Mouse (Mus musculus) stomach, embryonic 14.5 days (tissue): ENCODE data around the gene Tmem129. TPM values are rescaled to one million over a fixed set of nuclear protein-coding genes. Genes with fewer than 3 reads are reported as not detected.

Experiments
- ATAC-seq: fragments of 200-750 bp; cut with Nextera tagmentation; 2 replicates; pipeline ENCODE4 v1.8.0; 2017; ENCODE audit warnings: low read depth, moderate TSS enrichment; ENCODE audit not compliant: insufficient number of reproducible peaks, insufficient read depth, low FRiP score
- H3K27ac ChIP-seq: fragments of 300-500 bp; sonication (generic); 2 replicates; pipeline ENCODE4 v1.5.1; 2014; ENCODE audit warnings: mild to moderate bottlenecking, low read length, moderate library complexity, mixed read lengths
- H3K27me3 ChIP-seq: fragments of 300-500 bp; sonication (generic); 2 replicates; pipeline ENCODE4 v1.6.1; 2014; ENCODE audit warnings: low read length, control low read depth, mixed read lengths; ENCODE audit not compliant: control insufficient read depth, insufficient read depth
- H3K36me3 ChIP-seq: fragments of 300-500 bp; sonication (generic); 2 replicates; pipeline ENCODE4 v1.6.1; 2014; ENCODE audit warnings: mild to moderate bottlenecking, control low read depth, low read length, moderate library complexity, mixed read lengths; ENCODE audit not compliant: control insufficient read depth, insufficient read depth
- H3K4me1 ChIP-seq: fragments of 300-500 bp; sonication (generic); 2 replicates; pipeline ENCODE4 v1.6.1; 2014; ENCODE audit warnings: low read length, control low read depth, mixed read lengths; ENCODE audit not compliant: control insufficient read depth, insufficient read depth
- H3K4me2 ChIP-seq: fragments of 300-500 bp; sonication (generic); replicated peaks from 2 replicates; pipeline ENCODE4 v1.6.1; 2014; ENCODE audit warnings: low read depth, low read length, control low read depth
- H3K4me3 ChIP-seq: fragments of 300-500 bp; sonication (generic); 2 replicates; pipeline ENCODE4 v1.5.1; 2014; ENCODE audit warnings: low read depth, low read length, control low read depth
- H3K9ac ChIP-seq: fragments of 300-500 bp; sonication (generic); replicated peaks from 2 replicates; pipeline ENCODE4 v1.6.1; 2014; ENCODE audit warnings: low read depth, mild to moderate bottlenecking, control low read depth, low read length, moderate library complexity, mixed read lengths
- H3K9me3 ChIP-seq: fragments of 300-500 bp; sonication (generic); 2 replicates; pipeline ENCODE4 v1.6.1; 2016; ENCODE audit warnings: low read depth, low read length, control low read depth; ENCODE audit not compliant: control insufficient read depth
- WGBS: fragments of 180-500 bp; shearing (Covaris S2); extraction: QIAGEN DNeasy Blood & Tissue Kit; methylation state at CpG from one replicate; pipeline ENCODE4 v1.1.7; 2014; 5-methylcytosine and 5-hydroxymethylcytosine counted together
- polyA plus RNA-seq: library from polyadenylated mRNA; unstranded; fragments of >200 nt; fragmentation: Nextera tagmentation; extraction: Ambion mirVana; gene quantifications from 2 replicates; pipeline ENCODE4 v1.2.1, GENCODE M21; 2014

The Tmem129 gene
- polyA plus RNA-seq, 1 experiment from 2014 or later = 39.8 TPM

DNA sequence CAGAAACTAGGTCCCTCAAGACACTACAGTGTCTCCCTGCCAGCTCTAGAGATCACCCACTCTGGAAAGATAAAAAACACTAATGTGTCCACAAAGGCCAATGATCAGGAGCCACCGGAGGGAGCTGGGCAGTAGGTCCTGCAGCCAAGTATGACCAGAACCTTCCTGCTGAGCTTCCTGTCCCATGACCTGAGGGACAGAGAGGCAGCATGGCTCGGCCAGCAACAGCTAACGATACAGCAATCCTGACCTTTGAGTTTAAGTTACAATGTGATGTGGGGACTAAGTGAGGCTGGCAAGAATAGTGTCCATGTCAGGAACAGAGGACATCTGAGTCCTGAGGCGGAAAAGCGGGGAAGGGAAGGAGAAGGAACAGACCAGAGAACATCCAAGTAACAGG is 52.9 kb downstream of the Tmem129 start:
- no peak overlapping the region for H3K4me3 ChIP-seq
- H3K9ac ChIP-seq = no peak overlapping the region
- peaks cover 45% of the 10 kb centered on the region for H3K36me3 ChIP-seq
- ATAC-seq = no peak
- H3K27me3 ChIP-seq = no peaks in the 10 kb centered on the region
- WGBS = 85% methylated on average over 5 of the region's 5 CpGs
- H3K9me3 ChIP-seq = no peaks in the 10 kb centered on the region
- H3K27ac ChIP-seq = no peak overlapping the region
- H3K4me1 ChIP-seq = no peaks in the 10 kb centered on the region
- no peak overlapping the region for H3K4me2 ChIP-seq

Other genes starting within 250 kb of the Tmem129 start
- not detected in 2 replicates for gene Nkx1-1, start 224.4 kb downstream of the Tmem129 start, polyA plus RNA-seq
- 66.0 and 66.8 TPM in 2 replicates for gene Fam53a, start 28.8 kb downstream of the Tmem129 start, polyA plus RNA-seq
- 0.32 and 0.42 TPM in 2 replicates for gene Gm9903, start 28.5 kb downstream of the Tmem129 start, polyA plus RNA-seq
- 223 TPM in 2 replicates for gene Slbp, start 5.8 kb downstream of the Tmem129 start, polyA plus RNA-seq
- gene Tacc3, start 288 bp downstream of the Tmem129 start, polyA plus RNA-seq = 168 and 174 TPM in 2 replicates
- 23.5 and 27.2 TPM in 2 replicates for gene Fgfr3, start 63.3 kb upstream of the Tmem129 start, polyA plus RNA-seq
- gene Letm1, start 124.4 kb upstream of the Tmem129 start, polyA plus RNA-seq = 43.7 TPM in 2 replicates
- 53.5 and 60.4 TPM in 2 replicates for gene Nsd2, start 162.3 kb upstream of the Tmem129 start, polyA plus RNA-seq